Mouse (Mus musculus): ENCODE results near the gene Hrc. TPM values are rescaled to one million over a fixed set of nuclear protein-coding genes. Genes with fewer than 3 reads are reported as not detected.

The Hrc gene
- total and polyA plus RNA-seq, 2 experiments from 2014 or later = 0.33 to 0.49 TPM

DNA sequence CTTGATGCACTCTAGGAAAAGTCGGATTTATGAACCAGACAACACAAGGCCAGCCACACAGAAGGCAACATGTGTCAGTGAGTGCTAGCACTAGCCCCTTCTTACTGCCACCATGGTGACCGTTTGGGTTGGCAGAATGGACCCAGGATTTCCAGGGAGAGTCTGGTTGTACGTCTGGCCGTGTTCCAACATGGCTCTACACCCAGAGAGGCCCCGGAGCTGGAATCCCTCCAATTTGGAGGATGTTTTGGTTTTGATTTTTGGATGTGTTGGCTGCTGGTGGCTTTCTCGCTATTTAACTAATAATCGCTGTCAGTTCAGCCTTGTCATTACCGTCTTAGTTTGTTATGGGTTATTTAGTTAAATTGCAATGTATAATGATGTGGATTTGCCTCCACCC, 32.5 kb upstream of the Hrc start:
- no peak overlapping the region for H3K27ac ChIP-seq (ENCODE audit: low read depth, low read length)
- ATAC-seq (ENCODE audit: low FRiP score) = no peak
- H3K9ac ChIP-seq (replicated peaks; ENCODE audit: low read length, poor library complexity, severe bottlenecking) = no peak overlapping the region
- no peak overlapping the region for H3K4me3 ChIP-seq (ENCODE audit: low read depth, low read length)
- peaks cover 4% of the 10 kb centered on the region; the same call in 1 of the 2 replicates for H3K4me1 ChIP-seq (ENCODE audit: insufficient read depth, low read length)
- no peaks in the 10 kb centered on the region for H3K9me3 ChIP-seq (ENCODE audit: low read length)
- no peak for TF ChIP-seq CTCF (IDR thresholded peaks at IDR 0.05)
- WGBS = 53% methylated on average over 8 of the region's 8 CpGs
- no peaks in the 10 kb centered on the region for H3K27me3 ChIP-seq (ENCODE audit: insufficient read depth, low read length)
- H3K4me2 ChIP-seq (ENCODE audit: low read depth, low read length, poor library complexity, severe bottlenecking) = no peak overlapping the region
- DNase-seq (ENCODE audit: low spot score) = peak; percentile 76
- H3K36me3 ChIP-seq (ENCODE audit: insufficient read depth, low read length) = peaks cover 6% of the 10 kb centered on the region; the same call in 1 of the 2 replicates

DNA sequence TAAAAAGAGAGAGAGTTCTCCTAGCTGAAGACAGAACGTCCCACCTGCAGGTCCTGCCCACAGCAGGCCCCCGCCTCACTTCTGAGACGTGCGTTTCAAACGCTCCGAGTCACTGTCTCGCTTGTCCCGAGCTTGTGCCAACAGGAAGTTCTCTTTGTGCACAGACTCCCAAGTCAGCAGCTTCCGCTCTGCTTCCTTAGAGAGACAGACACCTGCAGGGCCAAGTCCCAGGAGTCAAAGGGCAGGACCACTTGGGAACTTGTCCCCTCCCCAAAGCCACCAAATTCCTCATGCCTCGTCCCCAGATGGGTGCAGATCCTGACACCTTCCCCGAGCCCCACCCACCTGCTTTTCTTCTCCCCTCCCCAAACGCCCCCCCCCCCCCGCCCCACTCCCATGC, 30.2 kb upstream of the Hrc start:
- Histone ChIP-seq H3K27me3 (ENCODE audit: insufficient read depth, low read length) (no peaks in the 10 kb centered on the region), H3K4me1 (ENCODE audit: insufficient read depth, low read length) (peaks cover 4% of the 10 kb centered on the region; the same call in 1 of the 2 replicates), H3K27ac (ENCODE audit: low read depth, low read length) (no peak overlapping the region), H3K9me3 (ENCODE audit: low read length) (no peaks in the 10 kb centered on the region), H3K9ac (replicated peaks; ENCODE audit: low read length, poor library complexity, severe bottlenecking) (peak overlapping the region; percentile 36), H3K4me3 (ENCODE audit: low read depth, low read length) (peak overlapping the region; percentile 9; the same call in 1 of the 2 replicates), H3K4me2 (ENCODE audit: low read depth, low read length, poor library complexity, severe bottlenecking) (peak overlapping the region; percentile 35), H3K36me3 (ENCODE audit: insufficient read depth, low read length) (peaks cover 10% of the 10 kb centered on the region; the same call in 1 of the 2 replicates)
- DNase-seq (ENCODE audit: low spot score) (no peak), ATAC-seq (ENCODE audit: low FRiP score) (no peak)
- WGBS = 21% methylated on average over 11 of the region's 13 CpGs
- TF ChIP-seq CTCF (IDR thresholded peaks at IDR 0.05) = no peak

DNA sequence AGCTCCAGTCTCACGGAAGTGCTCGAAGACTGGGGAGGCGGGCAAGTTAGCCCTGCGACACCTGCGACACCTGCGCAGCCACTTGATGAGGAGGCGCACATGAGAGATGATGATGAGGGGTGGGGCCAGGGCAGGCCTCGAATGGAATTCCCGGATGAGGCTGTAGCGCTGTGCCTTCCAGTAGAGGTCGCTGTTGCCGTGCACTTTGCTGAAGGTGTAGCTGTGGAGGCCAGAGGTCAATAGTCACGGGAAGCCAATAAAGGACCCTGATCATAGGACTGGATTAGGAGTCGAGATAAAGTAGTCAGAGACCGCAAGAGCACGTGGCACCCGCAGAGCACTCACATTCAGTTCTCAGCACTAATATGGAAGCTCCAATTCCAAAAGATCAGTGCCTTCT, 29.8 kb upstream of the Hrc start:
- 8% methylated on average over 17 of the region's 17 CpGs for WGBS
- Histone ChIP-seq H3K36me3 (ENCODE audit: insufficient read depth, low read length) (peaks cover 12% of the 10 kb centered on the region; the same call in 1 of the 2 replicates), H3K4me1 (ENCODE audit: insufficient read depth, low read length) (peaks cover 4% of the 10 kb centered on the region; the same call in 1 of the 2 replicates), H3K9ac (replicated peaks; ENCODE audit: low read length, poor library complexity, severe bottlenecking) (peak overlapping the region; percentile 36; the same call in 1 of the 2 replicates), H3K27me3 (ENCODE audit: insufficient read depth, low read length) (no peaks in the 10 kb centered on the region), H3K9me3 (ENCODE audit: low read length) (no peaks in the 10 kb centered on the region), H3K4me2 (ENCODE audit: low read depth, low read length, poor library complexity, severe bottlenecking) (peak overlapping the region; percentile 35), H3K4me3 (ENCODE audit: low read depth, low read length) (peak overlapping the region; percentile 9; the same call in 1 of the 2 replicates), H3K27ac (ENCODE audit: low read depth, low read length) (no peak overlapping the region)
- peak; percentile 76 for DNase-seq (ENCODE audit: low spot score)
- TF ChIP-seq CTCF (IDR thresholded peaks at IDR 0.05) = peak; percentile 88
- ATAC-seq (ENCODE audit: low FRiP score) = peak; percentile 61

DNA sequence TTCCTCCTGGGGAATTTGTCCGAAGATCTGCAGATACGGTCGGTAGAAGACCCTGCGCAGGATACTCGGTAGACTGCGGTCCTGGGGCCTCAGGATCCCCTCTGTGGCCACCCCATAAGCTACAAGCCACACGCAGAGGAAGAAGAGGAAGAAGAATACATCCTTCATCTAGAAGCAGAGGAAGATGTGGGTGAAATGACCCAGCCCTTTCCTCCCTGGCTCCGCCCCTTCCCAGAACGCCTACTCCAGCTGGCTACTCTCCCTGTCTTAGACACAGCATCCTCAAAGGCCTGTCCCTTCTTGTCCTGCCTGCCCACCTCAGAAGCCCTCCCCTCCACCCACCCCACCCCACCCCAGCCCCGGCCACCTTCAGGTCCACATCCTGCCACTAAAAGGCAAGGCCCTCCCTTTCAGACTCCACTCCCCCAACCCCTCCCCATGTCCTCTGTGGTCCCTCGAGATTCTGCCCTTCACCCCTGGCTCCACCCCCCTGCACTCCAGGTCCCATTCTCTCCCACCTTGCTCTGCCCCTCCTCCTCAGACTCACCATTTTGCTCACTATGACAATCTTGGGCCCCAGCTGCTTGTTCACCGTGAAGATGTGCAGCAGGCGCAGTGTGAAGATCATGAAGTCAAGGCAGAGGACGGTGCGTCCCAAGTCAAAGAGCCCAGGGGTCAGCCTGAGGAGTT, 26.4 kb upstream of the Hrc start:
- Histone ChIP-seq H3K9me3 (ENCODE audit: low read length) (no peaks in the 10 kb centered on the region), H3K4me3 (ENCODE audit: low read depth, low read length) (no peak overlapping the region), H3K4me2 (ENCODE audit: low read depth, low read length, poor library complexity, severe bottlenecking) (no peak overlapping the region), H3K27me3 (ENCODE audit: insufficient read depth, low read length) (no peaks in the 10 kb centered on the region), H3K9ac (replicated peaks; ENCODE audit: low read length, poor library complexity, severe bottlenecking) (no peak overlapping the region), H3K36me3 (ENCODE audit: insufficient read depth, low read length) (peaks cover 7% of the 10 kb centered on the region; the same call in 1 of the 2 replicates), H3K27ac (ENCODE audit: low read depth, low read length) (no peak overlapping the region), H3K4me1 (ENCODE audit: insufficient read depth, low read length) (no peaks in the 10 kb centered on the region)
- TF ChIP-seq CTCF (IDR thresholded peaks at IDR 0.05) = no peak
- DNase-seq (ENCODE audit: low spot score) (no peak), ATAC-seq (ENCODE audit: low FRiP score) (no peak; the same call in 1 of the 2 replicates)
- WGBS = 73% methylated on average over 15 of the region's 15 CpGs

DNA sequence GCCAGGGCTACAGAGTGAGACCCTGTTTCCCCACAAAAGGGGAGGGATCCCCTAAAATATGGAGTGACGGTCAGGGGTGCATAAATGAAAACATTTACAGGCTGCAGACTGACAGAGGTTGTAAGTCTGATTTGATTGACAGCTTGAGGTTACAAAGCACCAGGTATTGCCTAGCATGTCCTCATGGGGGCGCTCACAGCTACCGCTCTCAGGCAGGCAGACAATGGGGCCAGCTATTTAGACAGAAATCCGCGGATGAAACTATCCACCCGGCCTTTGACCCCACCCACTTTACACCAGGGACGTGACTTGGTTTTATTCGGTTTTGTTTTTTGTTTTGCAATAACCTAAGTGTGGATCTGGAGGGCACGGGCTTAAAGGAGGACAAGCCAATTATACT, 25.6 kb upstream of the Hrc start:
- no peaks in the 10 kb centered on the region for H3K27me3 ChIP-seq (ENCODE audit: insufficient read depth, low read length)
- peaks cover 7% of the 10 kb centered on the region; the same call in 1 of the 2 replicates for H3K36me3 ChIP-seq (ENCODE audit: insufficient read depth, low read length)
- no peak overlapping the region for H3K27ac ChIP-seq (ENCODE audit: low read depth, low read length)
- no peaks in the 10 kb centered on the region for H3K9me3 ChIP-seq (ENCODE audit: low read length)
- no peaks in the 10 kb centered on the region for H3K4me1 ChIP-seq (ENCODE audit: insufficient read depth, low read length)
- WGBS = 11% methylated on average over 9 of the region's 9 CpGs
- TF ChIP-seq CTCF (IDR thresholded peaks at IDR 0.05) = peak; percentile 74
- no peak overlapping the region for H3K4me2 ChIP-seq (ENCODE audit: low read depth, low read length, poor library complexity, severe bottlenecking)
- DNase-seq (ENCODE audit: low spot score) = peak; percentile 53
- no peak for ATAC-seq (ENCODE audit: low FRiP score)
- H3K9ac ChIP-seq (replicated peaks; ENCODE audit: low read length, poor library complexity, severe bottlenecking) = no peak overlapping the region
- no peak overlapping the region for H3K4me3 ChIP-seq (ENCODE audit: low read depth, low read length)

DNA sequence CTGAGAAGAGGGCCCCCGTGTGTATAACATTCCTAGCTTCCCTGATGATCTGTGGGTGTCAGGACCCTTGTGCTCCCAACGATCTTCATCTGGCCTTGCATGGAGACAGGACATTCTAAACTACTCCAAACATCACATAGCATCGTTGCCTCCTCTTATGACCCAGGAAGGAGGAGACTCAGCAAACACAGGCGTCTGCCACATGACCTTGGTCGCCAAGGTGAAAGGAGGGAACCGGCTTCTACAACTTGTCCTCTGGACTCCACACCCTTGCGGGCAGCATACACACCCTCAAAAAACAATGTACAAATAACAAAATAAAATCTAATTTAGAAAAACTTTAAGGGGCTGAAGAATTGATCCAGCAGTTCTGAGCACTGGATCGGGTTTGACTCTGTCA, 23.1 kb upstream of the Hrc start:
- no peak for DNase-seq (ENCODE audit: low spot score)
- ATAC-seq (ENCODE audit: low FRiP score) = no peak

More for the DNA sequence above, 23.1 kb upstream of the Hrc start:
- WGBS = 73% methylated on average over 8 of the region's 8 CpGs
- H3K9ac ChIP-seq (replicated peaks; ENCODE audit: low read length, poor library complexity, severe bottlenecking) = no peak overlapping the region
- H3K27me3 ChIP-seq (ENCODE audit: insufficient read depth, low read length) = no peaks in the 10 kb centered on the region
- H3K4me2 ChIP-seq (ENCODE audit: low read depth, low read length, poor library complexity, severe bottlenecking) = no peak overlapping the region
- no peaks in the 10 kb centered on the region for H3K4me1 ChIP-seq (ENCODE audit: insufficient read depth, low read length)
- no peak for TF ChIP-seq CTCF (IDR thresholded peaks at IDR 0.05)
- no peaks in the 10 kb centered on the region for H3K9me3 ChIP-seq (ENCODE audit: low read length)
- H3K36me3 ChIP-seq (ENCODE audit: insufficient read depth, low read length) = peaks cover 7% of the 10 kb centered on the region; the same call in 1 of the 2 replicates
- no peak overlapping the region for H3K4me3 ChIP-seq (ENCODE audit: low read depth, low read length)
- no peak overlapping the region for H3K27ac ChIP-seq (ENCODE audit: low read depth, low read length)

All from midbrain, postnatal 0 days (tissue).